Mouse (Mus musculus): ENCODE data around the gene Klf15.

DNA sequence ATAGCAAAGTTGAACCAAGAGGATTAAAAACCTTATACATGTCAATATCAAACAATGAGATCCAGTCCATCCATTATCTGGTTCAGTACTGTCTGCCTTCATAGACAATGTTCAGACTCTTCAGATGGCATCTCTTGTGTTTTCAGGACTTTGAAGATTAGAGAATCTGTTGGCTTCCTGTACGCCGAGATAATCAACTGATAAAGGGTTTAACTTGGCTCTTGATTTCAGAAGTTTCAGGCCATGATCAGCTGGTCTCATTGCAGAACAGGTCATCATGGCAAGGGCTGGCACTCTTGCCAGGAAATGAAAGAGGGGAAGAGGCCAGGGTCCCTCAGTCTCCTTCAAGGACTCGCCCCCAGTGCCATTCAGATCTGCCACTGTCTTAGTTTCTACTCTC lies 27.2 kb downstream of the Klf15 start:
- TF ChIP-seq CTCF (IDR thresholded peaks at IDR 0.05; ENCODE audit: insufficient read depth, low read depth, low read length) (no peak), POLR2A (IDR thresholded peaks at IDR 0.05; ENCODE audit: insufficient read depth, low read depth, low read length) (no peak)

Data from olfactory bulb, adult 2 months (tissue).